Mouse (Mus musculus): ENCODE results near the gene Slfn2.
"Not testable (repeated sequence)": the region's sequence is repeated elsewhere in the genome, so short reads cannot be mapped to it uniquely, and the experiment has no call there.

The Slfn2 gene

GRCm38 (mm10) chr11:83064946-83065345 is at the start of gene Slfn2:
Gene Slfn2 (plus strand): TSS chr11:83065112.
- DNase-seq: peak; percentile 11

- DNase-seq: no peak
Observed at GRCm38 (mm10) chr11:83016093-83016492, 48.8 kb upstream of the Slfn2 start.

DNA sequence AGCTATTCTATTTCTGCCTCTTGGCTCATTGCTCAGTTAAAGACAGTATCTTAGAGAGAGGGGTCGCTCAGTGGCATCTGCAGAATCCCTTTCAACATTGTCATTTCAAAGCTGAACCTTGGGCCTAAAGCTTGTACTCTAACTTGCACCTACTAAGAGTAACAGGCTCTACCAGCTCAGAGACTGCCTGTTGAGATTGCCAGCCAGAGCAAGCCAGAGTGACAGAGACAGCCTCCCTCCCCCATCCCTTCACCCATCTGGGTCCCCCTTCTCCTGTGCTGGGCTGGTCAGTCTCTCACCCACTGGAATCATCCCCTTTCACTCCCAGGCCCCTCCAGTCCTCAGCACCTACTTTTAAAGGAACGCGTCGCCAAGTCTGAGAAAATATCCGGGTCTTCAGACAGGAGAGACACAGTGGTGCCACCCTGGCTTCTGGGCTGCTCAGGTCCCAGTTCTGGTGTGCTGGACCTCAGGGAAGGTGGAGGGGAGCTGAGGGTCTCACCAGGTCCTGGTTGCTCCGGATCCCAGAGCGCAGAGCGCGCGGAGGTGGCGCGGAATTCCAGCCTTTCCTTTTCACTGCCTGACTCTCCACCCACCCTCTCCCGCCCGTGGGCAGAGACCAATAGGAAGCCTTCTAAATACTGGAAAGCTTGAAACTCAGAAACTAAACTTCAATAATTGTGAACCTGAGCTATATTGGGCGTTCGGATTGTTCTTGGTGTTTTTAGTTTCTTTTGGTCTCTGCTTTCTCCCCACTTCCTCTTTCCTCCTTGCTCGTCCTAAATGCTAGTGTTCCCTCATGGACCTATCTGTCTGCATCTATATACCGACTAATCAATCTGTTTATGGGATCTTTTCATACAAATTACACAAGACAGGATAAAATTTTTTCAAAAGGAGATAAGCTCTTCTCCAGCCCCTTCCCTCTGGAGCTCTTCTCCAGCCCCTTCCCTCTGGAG is 45.1 kb upstream of the Slfn2 start:
- peak; percentile 14 for DNase-seq

- DNase-seq: peak; percentile 21
Observed at GRCm38 (mm10) chr11:83020621-83021020, 44.3 kb upstream of the Slfn2 start, which contains the start of gene Slfn8. Gene Slfn8 (minus strand): TSS chr11:83020810.

- not testable (repeated sequence) for DNase-seq
Observed at GRCm38 (mm10) chr11:83038686-83039085, 26.2 kb upstream of the Slfn2 start.

DNA sequence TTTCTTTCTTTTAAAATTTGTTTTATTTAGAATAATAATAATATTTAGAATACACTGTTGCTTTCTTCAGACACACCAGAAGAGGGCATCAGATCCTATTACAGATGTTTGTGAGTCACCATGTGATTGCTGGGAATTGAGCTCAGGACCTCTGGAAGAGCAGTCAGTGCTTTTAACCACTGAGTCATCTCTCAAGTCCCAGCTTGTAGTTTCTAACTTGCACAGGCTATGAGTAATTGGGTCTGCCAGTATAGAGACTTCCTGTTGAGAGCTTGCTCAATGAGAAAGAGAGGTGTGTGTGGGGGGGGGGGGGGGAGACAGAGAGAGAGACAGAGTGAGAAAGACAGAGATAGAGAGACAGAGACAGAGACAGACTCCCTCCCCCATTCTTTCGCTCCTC is 25.8 kb upstream of the Slfn2 start:
- no peak for DNase-seq

DNA sequence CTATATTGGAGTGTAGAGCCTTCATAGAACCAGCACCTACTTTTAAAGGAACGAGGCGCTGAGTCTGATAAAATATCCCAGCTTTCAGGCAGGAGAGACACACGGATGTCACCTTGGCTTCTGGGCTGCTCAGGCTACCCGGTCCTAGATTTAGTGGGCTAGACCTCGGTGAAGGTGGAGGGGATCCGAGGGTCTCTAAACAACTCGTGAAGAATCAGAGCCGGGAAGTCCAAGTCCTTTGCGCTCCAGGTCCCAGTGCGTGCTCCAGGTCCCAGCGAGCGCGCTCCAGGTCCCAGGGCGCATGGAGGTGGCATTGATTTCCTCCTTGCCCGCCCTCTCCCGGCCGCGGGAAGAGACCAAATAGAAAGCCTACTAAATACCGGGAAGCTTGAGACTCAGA is 25.1 kb upstream of the Slfn2 start:
- DNase-seq: no peak

DNA sequence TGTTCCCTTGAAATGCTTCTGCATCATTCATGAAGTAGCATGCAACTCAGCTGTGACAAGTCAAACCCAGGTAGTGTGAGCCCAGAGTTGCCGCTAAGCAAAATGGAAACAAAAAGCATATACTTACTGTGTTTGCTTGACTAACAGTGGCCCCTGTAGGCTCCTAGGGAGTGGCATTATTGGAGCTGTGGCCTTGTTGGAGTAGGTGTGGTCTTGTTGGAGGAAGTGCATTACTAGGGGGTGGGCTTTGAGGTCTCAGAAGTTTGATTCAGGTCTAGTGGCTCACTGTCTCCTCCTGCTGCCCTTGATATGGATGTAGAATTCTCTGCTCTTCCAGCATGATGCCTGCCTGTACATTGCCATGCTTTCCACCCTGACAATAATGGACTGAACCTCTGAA is 24.6 kb upstream of the Slfn2 start:
- DNase-seq: no peak

DNA sequence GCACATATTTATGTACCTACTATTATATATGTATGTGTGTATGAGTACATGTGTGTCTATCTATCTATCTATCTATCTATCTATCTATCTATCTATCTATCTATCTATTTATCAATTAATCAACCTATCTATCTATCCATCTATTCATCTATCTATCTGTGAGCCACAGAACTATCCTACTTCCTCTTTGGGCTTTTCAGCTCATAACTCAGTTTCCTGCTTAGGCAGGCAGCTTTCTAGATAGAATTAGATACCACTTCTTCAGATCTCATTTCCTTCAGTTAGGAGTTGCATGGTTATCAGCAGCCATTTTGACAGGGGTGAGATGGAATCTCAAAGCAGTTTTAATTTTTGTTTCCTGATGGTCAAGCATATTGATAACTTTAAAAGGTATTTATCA is 23.9 kb upstream of the Slfn2 start:
- no peak for DNase-seq

- DNase-seq: no peak
Observed at GRCm38 (mm10) chr11:83043891-83044290, 21.0 kb upstream of the Slfn2 start.

- no peak for DNase-seq
Observed at GRCm38 (mm10) chr11:83045642-83046041, 19.3 kb upstream of the Slfn2 start.

- DNase-seq: peak; percentile 78
Observed at GRCm38 (mm10) chr11:83057863-83058262, 7.0 kb upstream of the Slfn2 start.

- no peak for DNase-seq
Observed at GRCm38 (mm10) chr11:83060412-83061020, 4.4 kb upstream of the Slfn2 start.

DNA sequence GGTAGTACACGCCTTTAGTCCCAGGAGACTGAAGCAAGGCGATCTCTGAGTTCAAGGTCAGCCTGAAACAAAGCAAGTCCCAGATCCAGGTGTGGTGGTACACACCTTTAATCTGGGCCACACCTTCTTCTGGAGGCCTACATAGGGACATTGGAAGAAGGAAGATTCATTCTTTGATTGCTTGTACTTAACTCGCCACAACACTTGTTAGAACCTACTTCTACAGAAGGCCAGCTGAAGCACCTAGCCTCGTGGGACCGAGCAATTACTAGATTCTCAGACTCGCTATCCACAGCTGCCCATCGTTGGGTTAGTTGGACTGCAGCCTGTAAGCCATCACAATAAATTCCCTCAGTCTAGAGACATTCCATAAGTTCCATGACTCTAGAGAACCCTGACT is 3.1 kb upstream of the Slfn2 start:
- no peak for DNase-seq

- no peak for DNase-seq
Observed at GRCm38 (mm10) chr11:83063126-83063525, 1.8 kb upstream of the Slfn2 start.

DNA sequence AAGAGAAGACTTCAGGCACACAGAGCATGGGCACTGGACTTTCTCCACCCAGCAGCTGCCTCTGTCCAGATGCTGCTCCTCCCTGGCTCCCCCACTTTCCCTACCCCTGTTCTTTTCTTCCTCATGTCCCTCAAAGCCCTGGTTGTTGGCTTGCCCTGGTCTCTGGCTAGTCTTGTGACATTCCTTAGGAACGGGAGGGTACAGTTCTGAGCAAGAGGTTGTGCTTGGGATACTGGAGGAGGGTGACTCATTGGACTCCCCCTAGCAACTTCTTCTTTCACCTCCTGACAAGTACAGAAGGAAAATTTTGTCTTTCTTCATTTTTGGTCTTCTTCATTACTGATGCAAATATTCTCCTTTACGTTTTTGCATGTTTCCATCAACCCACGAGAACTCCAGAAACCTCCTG is 967 bp upstream of the Slfn2 start:
- no peak for DNase-seq

- DNase-seq: no peak
Observed at GRCm38 (mm10) chr11:83065441-83066344, 781 bp downstream of the Slfn2 start.

- peak; percentile 12 for DNase-seq
Observed at GRCm38 (mm10) chr11:83066640-83067531, 2.0 kb downstream of the Slfn2 start.

- DNase-seq: no peak
Observed at GRCm38 (mm10) chr11:83067982-83068694, 3.2 kb downstream of the Slfn2 start.

DNA sequence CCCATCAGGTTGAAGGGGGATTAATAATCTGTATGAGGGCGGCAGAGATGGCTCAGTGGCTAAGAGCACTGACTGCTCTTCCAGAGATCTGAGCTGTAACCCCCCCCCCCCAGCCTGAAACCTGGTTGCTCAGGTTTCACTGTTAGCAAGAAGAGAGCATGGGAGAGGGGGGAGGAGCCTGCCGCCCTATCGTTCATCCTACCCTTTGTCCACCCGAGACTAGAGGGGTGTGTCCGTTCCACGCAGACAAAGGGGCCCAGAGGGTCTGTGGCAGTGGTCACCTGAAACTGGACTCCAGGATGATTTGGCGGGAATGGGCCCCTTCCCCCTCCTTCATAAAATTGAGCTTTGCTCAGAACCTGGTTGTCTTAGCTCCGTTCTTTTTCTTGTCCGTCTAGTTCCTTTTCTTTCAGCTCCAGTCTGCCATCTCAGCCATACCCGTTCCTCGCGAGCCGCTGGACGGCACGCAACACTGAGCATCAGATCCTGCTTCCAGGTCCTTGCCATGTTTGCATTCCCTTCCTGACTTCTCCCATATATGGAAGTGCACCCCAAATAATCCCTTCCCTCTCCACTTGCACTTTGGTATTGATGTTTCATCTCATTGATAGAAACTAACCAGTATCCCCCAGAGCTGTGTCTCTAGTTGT is 5.5 kb downstream of the Slfn2 start:
- DNase-seq: no peak
